Mouse (Mus musculus) cortical plate, adult 2 months (tissue): ENCODE results near the gene Aar2.

Experiments used
- CTCF ChIP-seq: fragments of 200-500 bp; IDR thresholded peaks from 2 replicates; pipeline ENCODE4 v1.5.1; 2011; ENCODE audit warnings: mild to moderate bottlenecking, control low read depth, low read length; ENCODE audit not compliant: insufficient read depth; ENCODE audit errors: extremely low read depth
- POLR2A ChIP-seq: fragments of 200-500 bp; IDR thresholded peaks from 2 replicates; pipeline ENCODE4 v1.6.1; 2011; ENCODE audit warnings: mild to moderate bottlenecking, low read length, control low read depth; ENCODE audit not compliant: insufficient read depth; ENCODE audit errors: extremely low read depth

- 0 out of 2 replicates have a peak, but pooled peaks have one; percentile 17 for TF ChIP-seq POLR2A
- no peak for TF ChIP-seq CTCF
Measured at GRCm38 (mm10) chr2:156543804-156544203, 3.6 kb upstream of the Aar2 start.
